Mouse (Mus musculus) hindbrain, embryonic 14.5 days (tissue): ENCODE results near the gene Ankrd63. TPM values are rescaled to one million over a fixed set of nuclear protein-coding genes. Genes with fewer than 3 reads are reported as not detected.
A peak's percentile ranks its signal among the peaks of the same experiment; 100 is the strongest.

Experiments used
- ATAC-seq: fragments of 200-750 bp; cut with Nextera tagmentation; 2 replicates; pipeline ENCODE4 v1.8.0; 2017; ENCODE audit warnings: moderate number of reproducible peaks, mild to moderate bottlenecking, moderate TSS enrichment, moderate library complexity; ENCODE audit not compliant: low FRiP score
- DNase-seq: peaks from one replicate; pipeline ENCODE4 v3.0.0-alpha.2; 2015; ENCODE audit warnings: low spot score
- H3K27ac ChIP-seq: fragments of 300-500 bp; sonication (generic); 2 replicates; pipeline ENCODE4 v1.5.1; 2014; ENCODE audit warnings: mild to moderate bottlenecking, moderate library complexity
- H3K27me3 ChIP-seq: fragments of 300-500 bp; sonication (generic); 2 replicates; pipeline ENCODE4 v1.6.1; 2014; ENCODE audit warnings: mild to moderate bottlenecking, low read length, mixed read lengths; ENCODE audit not compliant: control insufficient read depth, insufficient read depth
- H3K36me3 ChIP-seq: fragments of 300-500 bp; sonication (generic); replicated peaks from 2 replicates; pipeline ENCODE4 v1.6.1; 2014; ENCODE audit not compliant: control insufficient read depth, insufficient read depth
- H3K4me1 ChIP-seq: fragments of 300-500 bp; sonication (generic); replicated peaks from 2 replicates; pipeline ENCODE4 v1.6.1; 2014; ENCODE audit warnings: antibody characterized with exemption, low read length, mixed read lengths; ENCODE audit not compliant: control insufficient read depth, insufficient read depth
- H3K4me2 ChIP-seq: fragments of 300-500 bp; sonication (generic); replicated peaks from 2 replicates; pipeline ENCODE4 v1.6.1; 2014; ENCODE audit warnings: mild to moderate bottlenecking, moderate library complexity
- H3K4me3 ChIP-seq: fragments of 300-500 bp; sonication (generic); replicated peaks from 2 replicates; pipeline ENCODE4 v1.5.1; 2014; ENCODE audit warnings: mild to moderate bottlenecking, low read length
- H3K9ac ChIP-seq: fragments of 300-500 bp; sonication (generic); 2 replicates; pipeline ENCODE4 v1.6.1; 2014
- H3K9me3 ChIP-seq: fragments of 300-500 bp; sonication (generic); 2 replicates; pipeline ENCODE4 v1.6.1; 2016; ENCODE audit warnings: low read length; ENCODE audit not compliant: control insufficient read depth
- WGBS: fragments of 180-500 bp; shearing (Covaris S2); extraction: QIAGEN DNeasy Blood & Tissue Kit; methylation state at CpG from one replicate; pipeline ENCODE4 v1.1.7; 2014; 5-methylcytosine and 5-hydroxymethylcytosine counted together
- polyA plus RNA-seq: library from polyadenylated mRNA; unstranded; fragments of >200 nt; fragmentation: Nextera tagmentation; extraction: Ambion mirVana; gene quantifications from 2 replicates; pipeline ENCODE4 v1.2.1, GENCODE M21; 2014

Gene Ankrd63
- polyA plus RNA-seq, 1 experiment from 2014 or later: not detected

DNA sequence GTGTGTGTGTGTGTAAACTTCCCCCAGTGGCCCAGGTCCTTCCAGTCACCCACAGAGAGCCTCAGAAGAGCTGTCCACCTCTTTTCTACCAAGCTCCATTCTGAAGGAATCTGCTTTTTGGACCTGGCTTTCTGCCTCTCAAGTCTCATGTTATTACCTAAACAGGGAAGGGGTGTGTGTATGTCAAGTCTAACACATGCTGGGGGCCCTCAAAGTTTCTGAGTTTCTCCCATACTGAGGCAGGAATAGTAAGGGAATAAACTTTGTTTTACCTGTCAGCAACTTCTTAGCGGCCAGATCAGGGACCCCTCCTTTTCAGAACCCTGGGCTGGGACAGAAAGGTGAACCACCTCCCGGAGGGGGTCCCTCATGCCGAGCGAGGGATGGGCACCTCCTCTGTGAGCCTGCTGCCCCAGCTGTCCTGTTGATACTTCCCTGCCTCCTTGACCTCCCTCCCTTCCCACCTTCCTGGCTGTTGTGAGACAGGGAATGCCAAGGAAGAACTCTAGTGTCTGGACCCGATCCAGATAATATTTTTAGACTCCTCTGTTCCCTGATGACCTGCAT is 6.4 kb downstream of the Ankrd63 start:
- no peak overlapping the region for H3K4me3 ChIP-seq
- DNase-seq (no peak), ATAC-seq (no peak)
- H3K36me3 ChIP-seq: peaks cover 10% of the 10 kb centered on the region
- no peak overlapping the region for H3K27ac ChIP-seq
- WGBS: 34% methylated on average over 5 of the region's 5 CpGs
- H3K27me3 ChIP-seq: peaks cover 62% of the 10 kb centered on the region
- no peak overlapping the region for H3K9ac ChIP-seq
- H3K9me3 ChIP-seq: no peaks in the 10 kb centered on the region
- H3K4me2 ChIP-seq: no peak overlapping the region
- peaks cover 8% of the 10 kb centered on the region for H3K4me1 ChIP-seq

- no peaks in the 10 kb centered on the region for H3K9me3 ChIP-seq
- peaks cover 10% of the 10 kb centered on the region for H3K36me3 ChIP-seq
- peaks cover 7% of the 10 kb centered on the region for H3K4me1 ChIP-seq
- no peak overlapping the region for H3K9ac ChIP-seq
- H3K27ac ChIP-seq: no peak overlapping the region
- no peak overlapping the region for H3K4me3 ChIP-seq
- peaks cover 55% of the 10 kb centered on the region for H3K27me3 ChIP-seq
- no peak overlapping the region for H3K4me2 ChIP-seq
- 48% methylated on average over 21 of the region's 21 CpGs for WGBS
- DNase-seq (no peak), ATAC-seq (no peak)
Measured at GRCm38 (mm10) chr2:118696451-118697308, 7.1 kb downstream of the Ankrd63 start.

- H3K27me3 ChIP-seq: peaks cover 46% of the 10 kb centered on the region
- ATAC-seq: no peak
- peaks cover 10% of the 10 kb centered on the region for H3K36me3 ChIP-seq
Measured at GRCm38 (mm10) chr2:118695677-118696232, 8.0 kb downstream of the Ankrd63 start.

DNA sequence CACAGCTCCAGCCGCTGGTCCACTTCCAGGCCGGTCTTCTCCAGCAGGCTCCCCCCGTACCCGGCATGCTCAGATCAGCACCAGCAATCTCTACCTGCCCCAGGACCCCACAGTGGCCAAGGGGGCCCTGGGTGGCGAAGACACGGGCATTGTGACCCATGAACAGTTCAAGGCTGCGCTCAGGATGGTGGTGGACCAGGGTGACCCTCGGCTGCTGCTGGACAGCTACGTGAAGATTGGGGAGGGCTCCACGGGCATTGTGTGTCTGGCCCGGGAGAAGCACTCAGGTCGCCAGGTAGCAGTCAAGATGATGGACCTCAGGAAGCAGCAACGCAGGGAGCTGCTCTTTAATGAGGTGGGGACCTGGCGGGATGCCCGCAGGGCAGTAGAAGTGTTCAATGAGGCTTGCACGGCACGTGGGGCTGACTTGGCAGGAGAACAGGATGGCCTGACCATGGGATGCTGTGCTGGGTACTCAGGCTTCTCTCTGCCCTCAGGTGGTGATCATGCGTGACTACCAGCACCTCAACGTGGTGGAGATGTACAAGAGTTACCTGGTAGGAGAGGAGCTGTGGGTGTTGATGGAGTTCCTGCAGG is 10.3 kb downstream of the Ankrd63 start:
- Histone ChIP-seq H3K27me3 (peaks cover 26% of the 10 kb centered on the region), H3K4me3 (no peak overlapping the region), H3K4me2 (no peak overlapping the region), H3K4me1 (no peaks in the 10 kb centered on the region), H3K9ac (no peak overlapping the region), H3K36me3 (peaks cover 21% of the 10 kb centered on the region), H3K9me3 (no peaks in the 10 kb centered on the region), H3K27ac (no peak overlapping the region)
- ATAC-seq: no peak
- 83% methylated on average over 19 of the region's 19 CpGs for WGBS
- no peak for DNase-seq

More at GRCm38 (mm10) chr2:118695677-118696232, 8.0 kb downstream of the Ankrd63 start:
- Histone ChIP-seq H3K4me3 (no peak overlapping the region), H3K9ac (no peak overlapping the region), H3K4me1 (peaks cover 6% of the 10 kb centered on the region), H3K27ac (no peak overlapping the region), H3K4me2 (no peak overlapping the region), H3K9me3 (no peaks in the 10 kb centered on the region)
- 23% methylated on average over 11 of the region's 11 CpGs for WGBS
- peak; percentile 76 for DNase-seq

GRCm38 (mm10) chr2:118689875-118690274 is 13.9 kb downstream of the Ankrd63 start:
- 85% methylated on average over 10 of the region's 10 CpGs for WGBS
- ATAC-seq (no peak), DNase-seq (no peak)
- Histone ChIP-seq H3K4me3 (no peak overlapping the region), H3K36me3 (peaks cover 21% of the 10 kb centered on the region), H3K4me2 (no peak overlapping the region), H3K4me1 (no peaks in the 10 kb centered on the region), H3K27me3 (0 out of 2 replicates have a peak, but pooled peaks cover 3% of the 10 kb centered on the region), H3K9ac (no peak overlapping the region), H3K27ac (no peak overlapping the region), H3K9me3 (no peaks in the 10 kb centered on the region)

DNA sequence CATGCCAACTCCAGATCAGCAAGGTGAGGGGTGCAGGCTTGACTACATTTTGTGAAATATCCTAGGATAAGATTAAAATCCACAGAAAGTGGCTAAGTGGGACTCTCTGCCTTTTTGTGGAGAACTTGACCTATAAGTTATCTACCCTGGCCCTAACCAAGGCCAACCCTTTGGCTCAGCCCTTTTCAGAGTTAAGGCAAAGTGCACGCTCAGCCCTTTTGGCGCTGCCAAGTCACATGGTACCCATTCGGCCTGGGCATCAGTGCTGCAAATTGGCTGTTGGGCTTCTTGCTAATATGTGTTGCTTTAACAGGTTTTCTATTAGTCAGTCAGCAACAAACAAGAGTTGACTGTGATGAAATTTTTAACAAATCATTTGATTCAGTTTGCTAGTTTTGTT is 16.0 kb downstream of the Ankrd63 start:
- over 99% methylated on average over 3 of the region's 3 CpGs for WGBS
- DNase-seq (no peak), ATAC-seq (no peak)
- Histone ChIP-seq H3K4me2 (no peak overlapping the region), H3K9ac (no peak overlapping the region), H3K27me3 (no peaks in the 10 kb centered on the region), H3K36me3 (peaks cover 11% of the 10 kb centered on the region; the same call in 1 of the 2 replicates), H3K27ac (no peak overlapping the region), H3K4me1 (no peaks in the 10 kb centered on the region), H3K9me3 (no peaks in the 10 kb centered on the region), H3K4me3 (no peak overlapping the region)

GRCm38 (mm10) chr2:118686693-118687092 is 17.1 kb downstream of the Ankrd63 start:
- Histone ChIP-seq H3K4me2 (no peak overlapping the region), H3K9me3 (no peaks in the 10 kb centered on the region), H3K27ac (no peak overlapping the region), H3K36me3 (peaks cover 11% of the 10 kb centered on the region; the same call in 1 of the 2 replicates), H3K4me1 (no peaks in the 10 kb centered on the region), H3K9ac (no peak overlapping the region), H3K4me3 (no peak overlapping the region), H3K27me3 (no peaks in the 10 kb centered on the region)
- WGBS: 82% methylated on average over 8 of the region's 8 CpGs
- DNase-seq (no peak), ATAC-seq (no peak)

GRCm38 (mm10) chr2:118685088-118685487 is 18.7 kb downstream of the Ankrd63 start:
- H3K9me3 ChIP-seq: no peaks in the 10 kb centered on the region
- DNase-seq: no peak
- H3K27me3 ChIP-seq: no peaks in the 10 kb centered on the region
- H3K4me2 ChIP-seq: no peak overlapping the region
- H3K4me3 ChIP-seq: no peak overlapping the region
- ATAC-seq: no peak
- peaks cover 4% of the 10 kb centered on the region; the same call in 1 of the 2 replicates for H3K36me3 ChIP-seq
- no peaks in the 10 kb centered on the region for H3K4me1 ChIP-seq
- H3K27ac ChIP-seq: no peak overlapping the region
- H3K9ac ChIP-seq: no peak overlapping the region
- 88% methylated on average over 4 of the region's 4 CpGs for WGBS
